Mouse (Mus musculus) intestine, embryonic 14.5 days (tissue): ENCODE results near the gene Kitl. TPM values are rescaled to one million over a fixed set of nuclear protein-coding genes. Genes with fewer than 3 reads are reported as not detected.

Experiments used
- ATAC-seq: fragments of 200-750 bp; cut with Nextera tagmentation; replicated peaks from 2 replicates; pipeline ENCODE4 v1.8.0; 2017; ENCODE audit warnings: low read depth, moderate number of reproducible peaks, moderate TSS enrichment, moderate library complexity; ENCODE audit not compliant: low FRiP score, low TSS enrichment
- DNase-seq: peaks from one replicate; pipeline ENCODE4 v3.0.0-alpha.2; 2018; ENCODE audit warnings: low spot score
- H3K27ac ChIP-seq: fragments of 300-500 bp; sonication (generic); 2 replicates; pipeline ENCODE4 v1.5.1; 2014; ENCODE audit warnings: low read depth, mild to moderate bottlenecking, control low read depth
- H3K27me3 ChIP-seq: fragments of 300-500 bp; sonication (generic); replicated peaks from 2 replicates; pipeline ENCODE4 v1.6.1; 2014; ENCODE audit warnings: low read length, control low read depth; ENCODE audit not compliant: control insufficient read depth, insufficient read depth
- H3K36me3 ChIP-seq: fragments of 300-500 bp; sonication (generic); 2 replicates; pipeline ENCODE4 v1.6.1; 2014; ENCODE audit warnings: low read length, control low read depth; ENCODE audit not compliant: control insufficient read depth, insufficient read depth
- H3K4me1 ChIP-seq: fragments of 300-500 bp; sonication (generic); replicated peaks from 2 replicates; pipeline ENCODE4 v1.6.1; 2014; ENCODE audit warnings: low read length, control low read depth, mixed read lengths; ENCODE audit not compliant: control insufficient read depth, insufficient read depth
- H3K4me2 ChIP-seq: fragments of 300-500 bp; sonication (generic); 2 replicates; pipeline ENCODE4 v1.6.1; 2014; ENCODE audit warnings: low read length
- H3K4me3 ChIP-seq: fragments of 300-500 bp; sonication (generic); 2 replicates; pipeline ENCODE4 v1.5.1; 2014; ENCODE audit warnings: low read depth, low read length, control low read depth, mixed read lengths
- H3K9ac ChIP-seq: fragments of 300-500 bp; sonication (generic); 2 replicates; pipeline ENCODE4 v1.6.1; 2014; ENCODE audit warnings: mild to moderate bottlenecking, low read length
- H3K9me3 ChIP-seq: fragments of 300-500 bp; sonication (generic); 2 replicates; pipeline ENCODE4 v1.6.1; 2016; ENCODE audit warnings: low read length, control low read depth; ENCODE audit not compliant: control insufficient read depth
- WGBS: fragments of 180-500 bp; shearing (Covaris S2); extraction: QIAGEN DNeasy Blood & Tissue Kit; methylation state at CpG from one replicate; pipeline ENCODE4 v1.1.7; 2014; 5-methylcytosine and 5-hydroxymethylcytosine counted together
- polyA plus RNA-seq: library from polyadenylated mRNA; unstranded; fragments of >200 nt; fragmentation: Nextera tagmentation; extraction: Ambion mirVana; gene quantifications from 2 replicates; pipeline ENCODE4 v1.2.1, GENCODE M21; 2014

The Kitl gene
- polyA plus RNA-seq, 1 experiment from 2014 or later, result 40.2 TPM

DNA sequence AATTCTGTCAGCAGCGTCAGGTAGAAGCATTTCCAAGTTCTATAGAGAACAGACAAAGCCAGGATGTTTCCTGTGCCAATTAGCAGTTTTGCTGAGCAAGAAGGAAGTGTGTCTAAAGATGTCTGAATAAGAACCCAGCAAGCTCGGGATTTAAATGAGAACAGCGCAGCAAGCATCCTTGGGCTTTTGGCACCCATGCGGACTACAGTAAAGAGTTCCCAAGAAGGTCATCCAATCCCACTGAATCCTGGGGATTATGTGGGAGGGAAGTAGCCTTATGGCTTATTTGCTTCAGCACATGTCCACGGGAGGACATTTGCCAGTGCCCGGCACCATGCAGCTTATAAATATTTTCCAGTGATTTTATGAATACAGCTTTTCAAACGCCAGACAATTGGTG lies 95.8 kb downstream of the Kitl start:
- no peak overlapping the region for H3K27ac ChIP-seq
- H3K4me2 ChIP-seq, result no peak overlapping the region
- H3K36me3 ChIP-seq, result no peaks in the 10 kb centered on the region
- DNase-seq (no peak), ATAC-seq (no peak)
- H3K4me1 ChIP-seq, result no peaks in the 10 kb centered on the region
- H3K4me3 ChIP-seq, result no peak overlapping the region
- H3K27me3 ChIP-seq, result no peaks in the 10 kb centered on the region
- 64% methylated on average over 7 of the region's 7 CpGs for WGBS
- H3K9ac ChIP-seq, result no peak overlapping the region
- no peaks in the 10 kb centered on the region for H3K9me3 ChIP-seq

DNA sequence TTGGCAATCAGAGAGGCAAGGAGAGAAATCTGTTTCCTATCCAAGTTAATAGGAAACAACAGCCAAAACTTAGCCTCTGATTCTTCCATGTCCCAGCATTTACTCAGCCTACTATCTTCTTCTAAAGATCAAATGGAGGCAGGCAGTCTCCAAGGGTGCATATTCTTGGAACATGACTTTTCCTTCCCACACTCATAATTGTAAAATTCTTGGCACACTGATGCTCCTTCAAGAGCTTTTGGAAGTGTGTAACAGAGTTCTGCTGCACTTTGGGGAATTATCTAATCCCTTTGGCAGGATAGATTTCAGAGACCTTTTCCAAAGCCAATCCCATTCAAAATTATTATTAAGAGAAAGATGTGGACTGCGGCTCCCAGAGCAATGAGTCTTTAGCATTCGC lies 100.1 kb downstream of the Kitl start:
- Histone ChIP-seq H3K36me3 (no peaks in the 10 kb centered on the region), H3K27me3 (no peaks in the 10 kb centered on the region), H3K9me3 (no peaks in the 10 kb centered on the region), H3K4me3 (no peak overlapping the region), H3K4me2 (no peak overlapping the region), H3K9ac (no peak overlapping the region), H3K27ac (no peak overlapping the region), H3K4me1 (no peaks in the 10 kb centered on the region)
- WGBS, result 90% methylated on average over 2 of the region's 2 CpGs
- no peak for DNase-seq
- no peak for ATAC-seq

DNA sequence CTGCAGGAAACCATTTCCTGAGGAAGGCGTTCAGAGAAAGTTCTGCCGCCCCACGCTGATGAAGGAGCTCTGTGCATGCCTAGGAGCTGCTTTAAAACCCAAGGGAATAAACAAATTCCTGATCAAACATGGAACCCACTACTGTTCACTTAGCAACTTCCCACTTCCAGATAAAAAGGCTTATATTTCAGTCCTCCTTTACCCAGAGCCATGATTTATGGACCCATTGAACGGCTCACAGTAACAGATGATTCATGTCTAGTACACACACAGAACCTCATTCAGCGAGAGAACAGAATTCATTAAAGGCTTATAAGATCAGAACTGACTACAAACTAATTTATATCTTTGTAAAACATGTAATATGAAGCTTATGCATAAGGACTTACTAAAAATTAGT lies 109.0 kb downstream of the Kitl start:
- Histone ChIP-seq H3K9ac (no peak overlapping the region), H3K36me3 (no peaks in the 10 kb centered on the region), H3K4me1 (no peaks in the 10 kb centered on the region), H3K27ac (no peak overlapping the region), H3K4me3 (no peak overlapping the region), H3K27me3 (no peaks in the 10 kb centered on the region), H3K9me3 (no peaks in the 10 kb centered on the region), H3K4me2 (no peak overlapping the region)
- DNase-seq, result no peak
- no peak for ATAC-seq
- WGBS, result 35% methylated on average over 5 of the region's 5 CpGs

DNA sequence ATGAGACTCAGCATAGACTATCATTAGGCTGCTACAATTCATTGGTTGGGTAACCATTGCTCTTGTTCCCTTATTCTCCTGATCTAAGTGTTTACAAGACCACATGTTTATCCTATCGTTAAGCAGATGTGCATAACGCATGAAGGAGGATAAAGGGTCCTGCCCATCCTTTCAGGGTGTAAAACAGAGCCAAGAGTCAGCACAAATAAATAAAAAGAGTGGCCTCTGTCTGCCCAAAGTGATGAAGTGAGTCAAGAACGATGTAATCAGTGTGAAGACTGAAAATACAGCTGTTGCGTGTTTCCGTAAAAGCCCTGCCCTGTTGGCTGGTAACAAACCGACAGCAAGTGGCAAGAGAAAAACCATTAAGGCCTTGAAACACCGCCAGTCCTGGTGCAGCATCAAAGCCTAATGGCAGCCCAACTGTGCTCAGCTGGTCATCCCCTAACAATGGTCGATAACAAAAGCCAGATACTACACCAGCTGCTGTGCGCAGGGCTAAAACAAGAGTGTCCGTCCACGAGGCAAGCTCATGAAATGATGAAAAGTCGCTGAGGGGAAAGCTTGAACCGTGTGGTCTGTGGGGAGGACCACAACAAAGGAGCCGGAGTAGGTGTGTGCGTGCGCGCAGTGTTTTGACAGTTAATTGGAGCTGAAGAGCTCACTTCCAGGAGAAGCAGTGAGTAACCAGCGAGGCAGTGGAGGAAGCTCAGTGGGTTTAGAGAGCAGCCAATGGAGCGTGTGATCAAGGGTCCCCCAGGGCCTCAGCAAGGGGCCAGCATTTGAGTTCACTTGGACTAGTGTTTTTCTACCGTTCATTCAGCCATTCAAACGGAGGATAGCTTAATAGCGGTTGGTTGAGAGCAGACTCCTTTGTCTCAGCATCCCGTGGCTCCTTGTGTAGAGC lies 112.7 kb downstream of the Kitl start:
- DNase-seq, result no peak
- no peak for ATAC-seq

DNA sequence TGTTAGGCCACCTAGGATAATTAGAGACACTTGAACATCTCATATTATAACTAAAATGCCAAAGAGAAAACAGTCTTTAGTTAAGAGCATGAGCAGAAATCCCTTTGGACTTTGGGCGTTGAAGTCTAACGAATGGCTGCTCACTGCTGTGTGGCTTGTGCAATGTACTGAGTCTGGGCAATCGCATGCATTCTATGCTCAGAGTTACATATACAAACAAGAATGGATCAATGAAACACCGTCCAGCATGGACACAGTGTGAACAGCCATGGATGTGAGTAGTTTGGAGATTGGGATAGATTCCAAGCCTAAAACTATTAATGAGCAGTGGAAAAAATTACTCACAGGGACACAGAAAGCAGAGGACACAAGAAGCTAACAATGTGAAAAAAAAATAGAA lies 116.2 kb downstream of the Kitl start:
- Histone ChIP-seq H3K4me3 (no peak overlapping the region), H3K36me3 (no peaks in the 10 kb centered on the region), H3K27me3 (no peaks in the 10 kb centered on the region), H3K4me1 (no peaks in the 10 kb centered on the region), H3K9me3 (no peaks in the 10 kb centered on the region), H3K9ac (no peak overlapping the region), H3K27ac (no peak overlapping the region), H3K4me2 (no peak overlapping the region)
- DNase-seq (no peak), ATAC-seq (no peak)
- WGBS, result 60% methylated on average over 4 of the region's 4 CpGs

More for the DNA sequence above, 112.7 kb downstream of the Kitl start:
- Histone ChIP-seq H3K4me2 (no peak overlapping the region), H3K27ac (no peak overlapping the region), H3K9me3 (no peaks in the 10 kb centered on the region), H3K27me3 (no peaks in the 10 kb centered on the region), H3K4me1 (no peaks in the 10 kb centered on the region), H3K9ac (no peak overlapping the region), H3K4me3 (no peak overlapping the region), H3K36me3 (no peaks in the 10 kb centered on the region)
- 64% methylated on average over 23 of the region's 23 CpGs for WGBS

DNA sequence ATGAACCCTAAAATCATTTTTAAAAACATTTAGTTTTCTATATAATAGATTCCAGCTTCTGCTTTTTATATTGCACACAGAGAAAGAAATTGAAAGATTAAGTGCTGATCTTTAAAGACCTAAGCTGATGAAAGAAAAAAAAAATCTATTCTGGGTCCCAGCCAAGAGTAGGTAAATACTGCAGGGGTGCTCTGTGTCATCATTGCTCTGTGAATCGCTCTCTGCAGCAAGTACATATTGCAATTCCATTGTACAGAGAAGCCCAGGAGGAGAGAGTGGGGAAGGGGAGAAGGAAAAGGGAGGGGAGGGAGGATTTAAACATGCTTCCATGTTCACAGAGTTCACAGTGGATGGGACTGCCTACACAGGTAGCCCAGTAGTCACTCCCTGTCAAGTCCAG lies 116.9 kb downstream of the Kitl start:
- 68% methylated on average over 1 of the region's 1 CpGs for WGBS
- H3K9me3 ChIP-seq, result no peaks in the 10 kb centered on the region
- ATAC-seq, result no peak
- H3K4me1 ChIP-seq, result no peaks in the 10 kb centered on the region
- no peak overlapping the region for H3K27ac ChIP-seq
- no peaks in the 10 kb centered on the region for H3K36me3 ChIP-seq
- H3K9ac ChIP-seq, result no peak overlapping the region
- no peak overlapping the region for H3K4me3 ChIP-seq
- DNase-seq, result no peak
- H3K4me2 ChIP-seq, result no peak overlapping the region
- no peaks in the 10 kb centered on the region for H3K27me3 ChIP-seq

DNA sequence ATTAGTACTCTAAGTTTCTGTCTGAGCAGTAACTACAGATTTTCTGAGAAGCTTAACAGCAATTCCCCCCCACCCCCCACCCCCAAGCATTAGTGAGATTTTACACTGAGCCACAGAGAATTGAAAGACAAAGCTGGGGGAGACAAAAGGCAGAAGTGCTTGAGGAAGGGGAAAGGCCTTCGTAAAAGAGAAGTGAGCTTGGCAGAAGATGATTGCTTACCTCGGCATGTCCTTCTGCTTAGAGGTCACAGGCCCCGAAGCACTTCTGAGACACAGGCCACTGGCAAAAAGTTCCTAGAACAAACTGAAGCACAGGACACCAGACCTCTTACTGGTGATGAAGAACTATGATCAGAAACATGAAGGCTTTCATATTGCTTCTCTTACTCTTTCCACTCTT lies 123.1 kb downstream of the Kitl start:
- H3K4me1 ChIP-seq, result no peaks in the 10 kb centered on the region
- H3K9ac ChIP-seq, result no peak overlapping the region
- H3K27ac ChIP-seq, result no peak overlapping the region
- H3K36me3 ChIP-seq, result no peaks in the 10 kb centered on the region
- no peaks in the 10 kb centered on the region for H3K27me3 ChIP-seq
- DNase-seq (no peak), ATAC-seq (no peak)
- H3K4me2 ChIP-seq, result no peak overlapping the region
- no peak overlapping the region for H3K4me3 ChIP-seq
- no peaks in the 10 kb centered on the region for H3K9me3 ChIP-seq
- WGBS, result 57% methylated on average over 3 of the region's 3 CpGs

DNA sequence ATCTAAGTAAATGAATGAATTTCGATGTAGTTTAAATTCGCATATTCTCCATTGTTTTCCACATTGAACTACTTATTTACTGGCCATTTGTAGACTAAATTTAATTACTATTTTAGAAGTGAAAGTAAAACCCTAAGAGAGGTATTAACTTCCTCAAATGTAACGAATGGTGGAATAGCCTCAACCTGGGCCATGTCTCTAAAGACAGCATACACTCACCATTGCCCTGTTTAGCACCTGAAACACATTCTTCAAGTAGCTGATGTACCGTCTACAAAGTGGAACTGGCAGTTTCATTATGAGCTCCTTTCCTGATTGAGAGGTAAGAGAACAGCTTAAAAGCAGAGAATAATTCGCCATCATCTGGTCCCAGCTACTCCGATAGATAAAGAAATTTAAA lies 132.7 kb downstream of the Kitl start:
- Histone ChIP-seq H3K4me2 (no peak overlapping the region), H3K4me3 (no peak overlapping the region), H3K27me3 (no peaks in the 10 kb centered on the region), H3K9me3 (no peaks in the 10 kb centered on the region), H3K27ac (no peak overlapping the region), H3K4me1 (no peaks in the 10 kb centered on the region), H3K9ac (no peak overlapping the region), H3K36me3 (no peaks in the 10 kb centered on the region)
- DNase-seq, result no peak
- 91% methylated on average over 6 of the region's 6 CpGs for WGBS
- no peak for ATAC-seq
